Mouse (Mus musculus) limb, embryonic 10.5 days (tissue): Measurements from ENCODE around the gene Heatr4. TPM values are rescaled to one million over a fixed set of nuclear protein-coding genes. Genes with fewer than 3 reads are reported as not detected.

Experiments used
- DNase-seq: peaks from one replicate; pipeline ENCODE4 v3.0.0-alpha.2; 2017; ENCODE audit warnings: low spot score
- H3K27ac ChIP-seq: fragments of 300-500 bp; sonication (generic); 2 replicates; pipeline ENCODE4 v1.5.1; 2016; ENCODE audit warnings: mild to moderate bottlenecking
- H3K27me3 ChIP-seq: fragments of 300-500 bp; sonication (generic); 2 replicates; pipeline ENCODE4 v1.6.1; 2016; ENCODE audit warnings: low read depth, mild to moderate bottlenecking; ENCODE audit not compliant: poor library complexity, severe bottlenecking
- H3K36me3 ChIP-seq: fragments of 300-500 bp; sonication (generic); 2 replicates; pipeline ENCODE4 v1.6.1; 2016; ENCODE audit warnings: mild to moderate bottlenecking, moderate library complexity
- H3K4me1 ChIP-seq: fragments of 300-500 bp; sonication (generic); 2 replicates; pipeline ENCODE4 v1.6.1; 2016
- H3K4me3 ChIP-seq: fragments of 300-500 bp; sonication (generic); 2 replicates; pipeline ENCODE4 v1.5.1; 2016; ENCODE audit warnings: mild to moderate bottlenecking, moderate library complexity
- H3K9me3 ChIP-seq: fragments of 300-500 bp; sonication (generic); replicated peaks from 2 replicates; pipeline ENCODE4 v1.6.1; 2016; ENCODE audit warnings: mild to moderate bottlenecking
- WGBS: fragments of 180-500 bp; shearing (Covaris S2); methylation state at CpG from one replicate; pipeline ENCODE4 v1.1.7; 2016; 5-methylcytosine and 5-hydroxymethylcytosine counted together
- polyA plus RNA-seq: library from polyadenylated mRNA; unstranded; fragments of >200 nt; fragmentation: Nextera tagmentation; extraction: Ambion mirVana; gene quantifications from 2 replicates; pipeline ENCODE4 v1.2.1, GENCODE M21; 2016

The Heatr4 gene
- polyA plus RNA-seq, 1 experiment from 2014 or later = not detected

GRCm38 (mm10) chr12:83921535-83922381 is 62.9 kb downstream of the Heatr4 start, which contains the start of gene Numb:
TSS of gene Numb (minus strand) at chr12:83921934.
- peaks cover 28% of the 10 kb centered on the region for H3K4me1 ChIP-seq
- H3K27me3 ChIP-seq = no peaks in the 10 kb centered on the region
- H3K27ac ChIP-seq = peak within 1 kb of the TSS; percentile 96
- WGBS = under 1% methylated on average over 63 of the region's 63 CpGs
- DNase-seq = peak; percentile 96
- H3K36me3 ChIP-seq = peaks cover 6% of the 10 kb centered on the region
- no peaks in the 10 kb centered on the region for H3K9me3 ChIP-seq
- peak within 1 kb of the TSS; percentile 99 for H3K4me3 ChIP-seq

- Histone ChIP-seq H3K4me1 (peaks cover 28% of the 10 kb centered on the region), H3K36me3 (peaks cover 11% of the 10 kb centered on the region), H3K9me3 (no peaks in the 10 kb centered on the region), H3K4me3 (peak overlapping the region; percentile 99), H3K27ac (peak overlapping the region; percentile 96), H3K27me3 (no peaks in the 10 kb centered on the region)
- no peak for DNase-seq
- WGBS = 1% methylated on average over 31 of the region's 31 CpGs
These were observed 63.8 kb downstream of the Heatr4 start for GRCm38 (mm10) chr12:83920721-83921441.

GRCm38 (mm10) chr12:83916884-83917283 is 67.8 kb downstream of the Heatr4 start:
- H3K27me3 ChIP-seq = no peaks in the 10 kb centered on the region
- H3K9me3 ChIP-seq = no peaks in the 10 kb centered on the region
- H3K27ac ChIP-seq = no peak overlapping the region
- peaks cover 11% of the 10 kb centered on the region for H3K4me1 ChIP-seq
- no peak overlapping the region for H3K4me3 ChIP-seq
- 85% methylated on average over 9 of the region's 9 CpGs for WGBS
- no peak for DNase-seq
- H3K36me3 ChIP-seq = peaks cover 28% of the 10 kb centered on the region

GRCm38 (mm10) chr12:83914797-83915196 is 69.9 kb downstream of the Heatr4 start:
- 93% methylated on average over 1 of the region's 1 CpGs for WGBS
- no peak overlapping the region for H3K4me3 ChIP-seq
- DNase-seq = no peak
- H3K27me3 ChIP-seq = no peaks in the 10 kb centered on the region
- no peaks in the 10 kb centered on the region for H3K4me1 ChIP-seq
- peaks cover 30% of the 10 kb centered on the region for H3K36me3 ChIP-seq
- H3K9me3 ChIP-seq = no peaks in the 10 kb centered on the region
- H3K27ac ChIP-seq = no peak overlapping the region

- DNase-seq = no peak
- Histone ChIP-seq H3K4me1 (no peaks in the 10 kb centered on the region), H3K4me3 (no peak overlapping the region), H3K36me3 (peaks cover 30% of the 10 kb centered on the region), H3K27ac (no peak overlapping the region), H3K9me3 (no peaks in the 10 kb centered on the region), H3K27me3 (no peaks in the 10 kb centered on the region)
- WGBS = 94% methylated on average over 4 of the region's 4 CpGs
These were observed 70.4 kb downstream of the Heatr4 start for GRCm38 (mm10) chr12:83914202-83914740.

GRCm38 (mm10) chr12:83910451-83910850 is 74.2 kb downstream of the Heatr4 start:
- no peak for DNase-seq
- peaks cover 25% of the 10 kb centered on the region; the same call in 1 of the 2 replicates for H3K36me3 ChIP-seq
- no peaks in the 10 kb centered on the region for H3K27me3 ChIP-seq
- no peaks in the 10 kb centered on the region for H3K9me3 ChIP-seq
- H3K4me3 ChIP-seq = no peak overlapping the region
- no peak overlapping the region for H3K27ac ChIP-seq
- 87% methylated on average over 2 of the region's 2 CpGs for WGBS
- no peaks in the 10 kb centered on the region for H3K4me1 ChIP-seq

Other genes starting within 250 kb of the Heatr4 start
- 0.11 TPM in 2 replicates for gene Papln, start 221.2 kb downstream of the Heatr4 start, polyA plus RNA-seq
- 32.7 and 37.4 TPM in 2 replicates for gene Numb, start 62.9 kb downstream of the Heatr4 start, polyA plus RNA-seq
- 18.5 and 21.9 TPM in 2 replicates for gene Riox1, start 34.2 kb downstream of the Heatr4 start, polyA plus RNA-seq
- gene Acot2, start 3.0 kb upstream of the Heatr4 start, polyA plus RNA-seq = 14.0 and 15.1 TPM in 2 replicates
- gene Acot1, start 24.6 kb upstream of the Heatr4 start, polyA plus RNA-seq = 20.9 and 27.7 TPM in 2 replicates
- gene Acot4, start 53.5 kb upstream of the Heatr4 start, polyA plus RNA-seq = 0.15 and 0.16 TPM in 2 replicates
- gene Gm49366, start 54.1 kb upstream of the Heatr4 start, polyA plus RNA-seq = not detected in 2 replicates
- gene Acot3, start 67.3 kb upstream of the Heatr4 start, polyA plus RNA-seq = 0.26 and 0.28 TPM in 2 replicates
- not detected in 2 replicates for gene Acot5, start 84.5 kb upstream of the Heatr4 start, polyA plus RNA-seq
- gene Acot6, start 115.8 kb upstream of the Heatr4 start, polyA plus RNA-seq = 0.48 and 0.73 TPM in 2 replicates
- 3.7 and 4.9 TPM in 2 replicates for gene Dnal1, start 129.5 kb upstream of the Heatr4 start, polyA plus RNA-seq
- gene Pnma1, start 163.6 kb upstream of the Heatr4 start, polyA plus RNA-seq = 1.2 TPM in 2 replicates
- gene Elmsan1, start 234.0 kb upstream of the Heatr4 start, polyA plus RNA-seq = 9.2 and 10.7 TPM in 2 replicates